Mouse (Mus musculus): ENCODE results near the gene Gm4907. TPM values are rescaled to one million over a fixed set of nuclear protein-coding genes. Genes with fewer than 3 reads are reported as not detected.
"Not testable (repeated sequence)": the region's sequence is repeated elsewhere in the genome, so short reads cannot be mapped to it uniquely, and the experiment has no call there.

Gene Gm4907
- not detected in 2 replicates for polyA plus RNA-seq (2015; fragmentation: Nextera tagmentation; extraction: Ambion mirVana)

- H3K27ac ChIP-seq; H3K27me3 ChIP-seq; ATAC-seq (ENCODE audit: low FRiP score); H3K4me3 ChIP-seq; H3K9ac ChIP-seq; H3K4me2 ChIP-seq; H3K36me3 ChIP-seq; H3K9me3 ChIP-seq; H3K4me1 ChIP-seq (replicated peaks): not testable (repeated sequence)
- WGBS = 67% methylated on average over 2 of the region's 2 CpGs
Measured at GRCm38 (mm10) chrX:23882253-23882652, at the start of gene Gm4907. Gene Gm4907 (plus strand): TSS chrX:23882553.

DNA sequence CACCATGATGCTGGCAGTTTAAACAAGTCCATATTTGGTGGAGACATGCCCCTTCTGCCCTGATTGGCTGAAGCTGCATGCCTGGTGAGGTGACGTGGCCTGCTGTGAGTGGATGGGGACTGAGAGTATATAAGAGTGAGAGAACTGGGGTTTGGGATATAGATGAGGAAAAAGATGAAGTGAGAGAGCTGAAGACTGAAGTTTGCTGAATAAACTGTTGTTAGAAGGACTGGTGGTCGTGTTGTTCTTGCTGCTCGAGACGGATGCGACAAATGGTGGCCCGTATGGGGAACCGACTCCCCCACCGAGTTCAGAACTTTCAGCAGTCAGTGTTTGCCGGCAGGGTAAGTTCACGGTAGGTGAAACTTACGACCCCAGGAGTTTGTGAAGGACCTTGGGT lies 48.6 kb upstream of the Gm4907 start:
- H3K9me3 ChIP-seq; H3K36me3 ChIP-seq; H3K4me1 ChIP-seq (replicated peaks); H3K4me2 ChIP-seq; ATAC-seq (ENCODE audit: low FRiP score); H3K27ac ChIP-seq; H3K4me3 ChIP-seq; H3K27me3 ChIP-seq; H3K9ac ChIP-seq: not testable (repeated sequence)
- WGBS = 89% methylated on average over 11 of the region's 11 CpGs

DNA sequence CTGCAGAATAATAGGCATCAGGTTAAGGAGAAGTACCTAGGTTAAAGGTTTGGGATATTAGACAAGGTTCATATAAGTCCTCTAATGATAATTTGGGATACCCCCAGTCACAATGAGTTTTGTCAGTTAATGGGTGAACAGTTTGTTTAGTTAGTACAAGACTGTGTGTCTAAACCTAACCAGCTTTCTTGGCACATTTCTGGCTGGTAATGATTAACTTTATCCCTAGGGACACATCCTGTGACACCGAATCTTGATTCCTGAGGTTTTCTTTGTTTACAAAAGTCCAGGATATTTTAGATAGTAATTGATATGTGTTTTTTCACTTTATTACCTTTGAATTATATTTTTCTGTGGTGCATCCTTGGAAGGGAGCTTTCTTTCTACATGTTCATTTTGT lies 41.4 kb upstream of the Gm4907 start:
- ATAC-seq (ENCODE audit: low FRiP score) = no peak
- Histone ChIP-seq H3K4me2 (no peak overlapping the region), H3K27ac (no peak overlapping the region), H3K9me3 (no peaks in the 10 kb centered on the region), H3K4me3 (no peak overlapping the region), H3K9ac (no peak overlapping the region), H3K4me1 (replicated peaks) (no peaks in the 10 kb centered on the region), H3K36me3 (no peaks in the 10 kb centered on the region), H3K27me3 (no peaks in the 10 kb centered on the region)
- WGBS = 79% methylated on average over 1 of the region's 1 CpGs

- H3K36me3 ChIP-seq = no peaks in the 10 kb centered on the region
- WGBS = 64% methylated on average over 2 of the region's 2 CpGs
Measured at GRCm38 (mm10) chrX:23954161-23954560, 71.8 kb downstream of the Gm4907 start.

More at GRCm38 (mm10) chrX:23954161-23954560, 71.8 kb downstream of the Gm4907 start:
- Histone ChIP-seq H3K4me3 (no peak overlapping the region), H3K4me2 (no peak overlapping the region), H3K27ac (no peak overlapping the region), H3K27me3 (no peaks in the 10 kb centered on the region), H3K9me3 (no peaks in the 10 kb centered on the region), H3K9ac (no peak overlapping the region), H3K4me1 (replicated peaks) (no peaks in the 10 kb centered on the region)
- no peak for ATAC-seq (ENCODE audit: low FRiP score)

Other genes with a start within 250 kb of the Gm4907 start
- 13.4 and 19.4 TPM in 2 replicates for gene Wdr44, start 189.5 kb upstream of the Gm4907 start, polyA plus RNA-seq (2015; fragmentation: Nextera tagmentation; extraction: Ambion mirVana)
- not detected in 2 replicates for gene Gm4985, start 76.4 kb downstream of the Gm4907 start, polyA plus RNA-seq (2015; fragmentation: Nextera tagmentation; extraction: Ambion mirVana)